Mouse (Mus musculus) embryonic facial prominence, embryonic 11.5 days (tissue): ENCODE results near the gene Scn11a. TPM values are rescaled to one million over a fixed set of nuclear protein-coding genes. Genes with fewer than 3 reads are reported as not detected.
A peak's percentile ranks its signal among the peaks of the same experiment; 100 is the strongest.

ENCODE experiments used
- ATAC-seq: fragments of 200-750 bp; cut with Nextera tagmentation; replicated peaks from 2 replicates; pipeline ENCODE4 v1.8.0; 2017; ENCODE audit warnings: low read depth; ENCODE audit not compliant: insufficient number of reproducible peaks, low FRiP score, low TSS enrichment
- DNase-seq: peaks from one replicate; pipeline ENCODE4 v3.0.0-alpha.2; 2015; ENCODE audit warnings: low spot score
- H3K27ac ChIP-seq: fragments of 300-500 bp; sonication (generic); replicated peaks from 2 replicates; pipeline ENCODE4 v1.5.1; 2014; ENCODE audit warnings: mild to moderate bottlenecking, low read depth, low read length, control low read depth
- H3K27me3 ChIP-seq: fragments of 300-500 bp; sonication (generic); 2 replicates; pipeline ENCODE4 v1.6.1; 2014; ENCODE audit warnings: mild to moderate bottlenecking, low read length, moderate library complexity, mixed read lengths; ENCODE audit not compliant: control insufficient read depth, insufficient read depth
- H3K36me3 ChIP-seq: fragments of 300-500 bp; sonication (generic); replicated peaks from 2 replicates; pipeline ENCODE4 v1.6.1; 2014; ENCODE audit warnings: low read depth, mild to moderate bottlenecking, low read length, moderate library complexity, mixed read lengths; ENCODE audit not compliant: control insufficient read depth, insufficient read depth
- H3K4me1 ChIP-seq: fragments of 300-500 bp; sonication (generic); 2 replicates; pipeline ENCODE4 v1.6.1; 2014; ENCODE audit warnings: low read length, mixed read lengths; ENCODE audit not compliant: control insufficient read depth, insufficient read depth
- H3K4me2 ChIP-seq: fragments of 300-500 bp; sonication (generic); 2 replicates; pipeline ENCODE4 v1.6.1; 2014; ENCODE audit warnings: low read depth, mild to moderate bottlenecking, control low read depth, low read length, moderate library complexity
- H3K4me3 ChIP-seq: fragments of 300-500 bp; sonication (generic); 2 replicates; pipeline ENCODE4 v1.5.1; 2014; ENCODE audit warnings: low read depth, low read length, control low read depth
- H3K9ac ChIP-seq: fragments of 300-500 bp; sonication (generic); replicated peaks from 2 replicates; pipeline ENCODE4 v1.6.1; 2014; ENCODE audit warnings: mild to moderate bottlenecking, control low read depth, low read length
- H3K9me3 ChIP-seq: fragments of 300-500 bp; sonication (generic); replicated peaks from 2 replicates; pipeline ENCODE4 v1.6.1; 2016; ENCODE audit warnings: mild to moderate bottlenecking, low read length, inconsistent platforms, mixed read lengths; ENCODE audit not compliant: control insufficient read depth
- whole genome bisulfite sequencing: fragments of 180-500 bp; shearing (Covaris S2); extraction: QIAGEN DNeasy Blood & Tissue Kit; methylation state at CpG from one replicate; pipeline ENCODE4 v1.1.7; 2014; 5-methylcytosine and 5-hydroxymethylcytosine counted together
- polyA plus RNA-seq: library from polyadenylated mRNA; unstranded; fragments of >200 nt; fragmentation: Nextera tagmentation; extraction: Ambion mirVana; gene quantifications from 2 replicates; pipeline ENCODE4 v1.2.1, GENCODE M21; 2014

The Scn11a gene
- polyA plus RNA-seq, 1 experiment from 2014 or later, result 0.11 TPM

DNA sequence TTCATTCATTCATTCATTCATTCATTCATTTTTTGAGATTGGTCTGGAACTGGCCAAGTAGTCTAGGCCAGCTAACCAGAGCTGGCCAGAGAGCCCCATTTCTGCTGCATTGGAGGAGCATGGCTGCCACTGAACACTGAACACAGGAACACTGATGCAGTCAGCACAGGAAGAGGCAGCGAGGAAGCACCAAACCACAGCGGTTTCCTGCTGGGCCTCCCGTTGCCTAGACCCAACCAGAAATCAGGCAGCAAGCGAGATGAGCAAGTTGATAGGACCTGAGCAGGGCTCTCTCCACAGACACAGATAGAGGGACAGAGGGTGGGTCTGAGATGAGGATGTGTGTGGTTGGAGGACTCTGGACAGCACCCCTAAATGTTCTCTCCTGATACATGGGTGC lies 81.4 kb downstream of the Scn11a start:
- Histone ChIP-seq H3K4me2 (no peak overlapping the region), H3K36me3 (no peaks in the 10 kb centered on the region), H3K27me3 (no peaks in the 10 kb centered on the region), H3K9me3 (0 out of 2 replicates have a peak, but pooled peaks cover 2% of the 10 kb centered on the region), H3K9ac (no peak overlapping the region), H3K4me3 (no peak overlapping the region), H3K27ac (no peak overlapping the region), H3K4me1 (no peaks in the 10 kb centered on the region)
- DNase-seq (no peak), ATAC-seq (no peak)
- 82% methylated on average over 4 of the region's 4 CpGs for WGBS

DNA sequence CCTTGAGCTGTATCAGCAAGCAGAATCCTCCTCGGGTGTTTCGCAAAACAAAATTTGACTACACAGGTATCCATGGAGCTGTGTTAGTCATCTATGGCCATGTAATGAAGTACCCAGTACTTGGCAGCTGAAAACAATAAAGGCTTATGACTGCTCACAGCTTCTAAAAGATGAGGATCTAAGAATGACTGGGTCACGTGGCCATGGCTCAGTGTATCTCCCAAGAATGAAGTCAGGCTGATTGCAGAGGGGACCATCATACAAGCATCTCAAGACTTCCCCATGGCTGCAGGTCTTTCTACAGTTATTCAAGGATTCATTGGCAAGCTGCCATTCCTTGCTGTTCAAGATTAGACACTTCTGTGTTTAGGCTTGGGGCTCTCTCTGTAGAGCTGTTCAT lies 81.9 kb downstream of the Scn11a start:
- Histone ChIP-seq H3K9me3 (0 out of 2 replicates have a peak, but pooled peaks cover 2% of the 10 kb centered on the region), H3K36me3 (no peaks in the 10 kb centered on the region), H3K9ac (no peak overlapping the region), H3K27me3 (no peaks in the 10 kb centered on the region), H3K27ac (no peak overlapping the region), H3K4me1 (no peaks in the 10 kb centered on the region), H3K4me2 (no peak overlapping the region), H3K4me3 (no peak overlapping the region)
- 94% methylated on average over 3 of the region's 3 CpGs for WGBS
- ATAC-seq, result no peak
- DNase-seq, result no peak

DNA sequence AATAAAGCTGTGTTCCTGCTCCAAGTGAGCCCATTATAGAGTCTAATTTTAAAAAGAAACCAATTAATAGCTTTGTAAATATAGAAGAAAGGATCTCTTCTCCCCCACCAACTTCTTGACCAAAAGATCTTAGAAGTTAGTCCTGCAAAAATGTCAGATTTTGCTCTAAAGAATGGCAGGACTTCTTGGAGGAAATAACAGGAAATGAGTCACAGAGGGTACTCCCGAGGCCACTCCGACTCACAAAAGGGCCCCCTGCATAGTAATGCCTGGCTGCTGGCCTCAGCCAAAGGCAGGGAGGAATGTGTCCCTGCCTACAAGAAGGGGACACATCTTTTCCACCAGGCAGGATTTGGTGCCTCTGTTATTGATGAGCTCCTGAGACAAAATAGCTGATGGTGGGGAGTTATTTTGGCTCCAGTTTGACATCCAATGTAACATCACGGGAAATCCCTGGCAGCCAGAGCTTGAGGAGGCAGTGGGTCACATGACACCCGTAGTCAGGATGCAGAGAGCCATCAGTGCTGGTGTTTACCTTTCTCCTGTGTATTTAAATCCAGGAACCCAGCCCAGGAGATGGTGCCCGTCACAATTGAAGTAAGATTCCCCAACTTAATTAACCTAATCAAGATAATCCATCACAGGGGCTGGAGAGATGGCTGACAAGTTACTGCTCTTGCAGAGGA lies 84.0 kb downstream of the Scn11a start:
- no peak for DNase-seq
- Histone ChIP-seq H3K9ac (no peak overlapping the region), H3K9me3 (no peaks in the 10 kb centered on the region), H3K4me2 (no peak overlapping the region), H3K4me3 (no peak overlapping the region), H3K27ac (no peak overlapping the region), H3K36me3 (no peaks in the 10 kb centered on the region), H3K4me1 (no peaks in the 10 kb centered on the region), H3K27me3 (no peaks in the 10 kb centered on the region)
- no peak for ATAC-seq
- WGBS, result 48% methylated on average over 5 of the region's 5 CpGs

DNA sequence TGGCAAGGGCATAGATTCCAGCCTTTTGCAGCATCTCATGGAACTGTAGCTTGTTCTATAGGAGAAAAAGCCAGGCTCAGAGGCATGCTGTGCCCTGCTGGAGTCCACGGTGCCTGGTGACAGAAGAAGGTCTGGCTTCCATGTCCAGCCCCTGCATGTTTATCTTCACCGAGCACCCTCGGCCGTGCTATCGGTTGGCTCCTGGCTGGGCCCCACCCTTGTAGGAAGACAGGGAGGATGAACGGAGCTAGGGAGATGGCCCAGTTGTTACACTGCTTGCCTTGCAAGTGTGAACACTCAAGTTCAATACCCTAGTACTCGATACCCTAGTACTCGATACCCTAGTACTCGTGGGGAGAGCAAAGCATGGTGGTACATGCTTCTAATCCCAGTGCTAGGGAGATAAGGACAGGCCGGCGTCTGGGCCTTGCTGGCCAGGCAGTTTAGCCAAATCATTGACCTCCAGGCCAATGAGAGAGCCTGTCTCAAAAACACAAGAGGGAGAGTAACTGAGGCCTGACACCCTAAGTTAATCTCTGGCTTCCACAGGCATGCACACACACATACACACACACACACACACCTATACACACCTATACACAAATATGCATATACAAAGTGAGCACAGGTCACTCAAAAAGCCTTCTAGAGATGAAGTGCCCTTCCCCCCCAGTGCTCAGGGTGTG lies 96.7 kb downstream of the Scn11a start:
- WGBS, result 86% methylated on average over 11 of the region's 11 CpGs
- no peak overlapping the region for H3K4me2 ChIP-seq
- no peak overlapping the region for H3K4me3 ChIP-seq
- DNase-seq (no peak), ATAC-seq (no peak)
- no peak overlapping the region for H3K27ac ChIP-seq
- no peaks in the 10 kb centered on the region for H3K27me3 ChIP-seq
- H3K9ac ChIP-seq, result no peak overlapping the region
- no peaks in the 10 kb centered on the region for H3K9me3 ChIP-seq
- no peaks in the 10 kb centered on the region for H3K4me1 ChIP-seq
- no peaks in the 10 kb centered on the region for H3K36me3 ChIP-seq

DNA sequence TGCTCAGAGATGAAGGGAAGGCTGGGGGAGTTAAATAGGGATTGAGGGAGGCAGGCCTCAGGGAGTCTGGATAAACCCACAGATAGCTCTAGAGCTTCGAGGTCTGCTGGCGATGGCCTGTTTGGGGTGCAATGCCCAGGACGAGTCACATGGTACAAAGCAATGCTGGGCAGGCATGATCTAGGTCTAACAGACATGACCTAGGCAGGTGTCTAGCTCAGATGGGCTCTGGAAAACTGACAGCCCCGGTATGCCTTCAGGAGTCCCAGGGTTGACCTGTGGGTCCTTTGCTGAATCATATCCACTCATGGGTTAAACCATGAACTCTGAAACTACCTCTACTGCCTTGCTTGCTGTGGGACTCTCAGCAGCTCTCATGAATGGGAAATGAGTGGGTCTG lies 98.3 kb downstream of the Scn11a start:
- DNase-seq (no peak), ATAC-seq (no peak)
- H3K4me1 ChIP-seq, result no peaks in the 10 kb centered on the region
- H3K36me3 ChIP-seq, result no peaks in the 10 kb centered on the region
- 90% methylated on average over 4 of the region's 4 CpGs for WGBS
- H3K9ac ChIP-seq, result no peak overlapping the region
- no peaks in the 10 kb centered on the region for H3K27me3 ChIP-seq
- H3K27ac ChIP-seq, result no peak overlapping the region
- H3K4me2 ChIP-seq, result no peak overlapping the region
- H3K9me3 ChIP-seq, result no peaks in the 10 kb centered on the region
- no peak overlapping the region for H3K4me3 ChIP-seq

DNA sequence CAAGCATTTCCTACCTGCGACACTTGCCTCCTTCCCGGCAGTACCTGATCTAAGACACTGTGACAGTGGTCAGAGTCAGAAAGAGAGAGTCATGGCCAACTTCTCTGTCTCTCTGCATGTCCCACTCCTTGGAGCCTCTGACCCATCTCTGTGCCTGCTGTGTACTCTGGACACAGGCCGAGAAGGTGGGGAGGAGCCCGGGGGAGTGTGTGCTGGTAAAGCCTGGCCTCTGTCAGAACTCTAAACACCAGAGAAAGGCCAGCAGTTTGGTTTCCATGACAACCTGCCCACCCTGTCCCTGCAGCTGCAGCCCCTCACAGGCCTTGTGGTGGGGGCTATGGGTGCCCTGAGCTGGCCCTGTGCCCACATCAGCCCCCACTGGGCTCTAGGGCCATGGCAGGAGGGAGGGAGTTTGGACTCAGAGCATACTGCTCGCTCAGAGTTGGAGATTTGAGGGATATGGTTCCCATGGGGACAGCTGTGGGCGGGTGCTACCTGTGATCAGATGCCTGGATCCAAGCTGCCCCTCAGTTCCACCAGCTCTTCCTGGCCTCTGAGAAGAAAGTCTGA lies 99.9 kb downstream of the Scn11a start:
- Histone ChIP-seq H3K9ac (no peak overlapping the region), H3K27me3 (no peaks in the 10 kb centered on the region), H3K4me2 (no peak overlapping the region), H3K4me1 (no peaks in the 10 kb centered on the region), H3K27ac (no peak overlapping the region), H3K36me3 (no peaks in the 10 kb centered on the region), H3K4me3 (no peak overlapping the region), H3K9me3 (no peaks in the 10 kb centered on the region)
- no peak for ATAC-seq
- WGBS, result 77% methylated on average over 6 of the region's 6 CpGs
- no peak for DNase-seq

DNA sequence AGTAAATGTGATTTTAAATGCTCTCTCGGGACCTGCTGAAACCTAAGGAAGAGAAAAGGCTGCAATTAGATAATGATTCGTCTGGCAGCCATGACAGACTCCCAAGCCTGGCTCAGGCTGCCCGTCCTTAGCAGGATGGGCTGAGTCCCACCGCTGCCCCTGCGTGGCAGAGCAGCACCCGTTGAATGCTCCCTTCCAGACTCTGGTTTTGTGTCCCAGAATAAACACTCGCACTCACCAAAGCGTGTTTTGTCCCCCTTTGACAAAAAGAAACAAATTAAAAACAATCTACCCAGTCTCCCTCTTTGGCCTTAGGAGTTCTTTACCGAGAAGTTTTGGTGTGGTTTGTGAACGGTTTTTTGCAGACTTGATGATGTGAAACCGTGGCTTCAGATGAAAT lies 106.0 kb downstream of the Scn11a start, which contains the start of gene Scn10a:
Gene Scn10a (minus strand): TSS at position 101 of the 400 bp plus-strand sequence.
- Histone ChIP-seq H3K36me3 (no peaks in the 10 kb centered on the region), H3K27me3 (no peaks in the 10 kb centered on the region), H3K4me3 (no peak within 1 kb of the TSS), H3K9me3 (no peaks in the 10 kb centered on the region), H3K9ac (no peak within 1 kb of the TSS), H3K4me1 (no peaks in the 10 kb centered on the region), H3K27ac (no peak within 1 kb of the TSS), H3K4me2 (no peak within 1 kb of the TSS)
- ATAC-seq (no peak), DNase-seq (no peak)
- WGBS, result 80% methylated on average over 11 of the region's 11 CpGs

DNA sequence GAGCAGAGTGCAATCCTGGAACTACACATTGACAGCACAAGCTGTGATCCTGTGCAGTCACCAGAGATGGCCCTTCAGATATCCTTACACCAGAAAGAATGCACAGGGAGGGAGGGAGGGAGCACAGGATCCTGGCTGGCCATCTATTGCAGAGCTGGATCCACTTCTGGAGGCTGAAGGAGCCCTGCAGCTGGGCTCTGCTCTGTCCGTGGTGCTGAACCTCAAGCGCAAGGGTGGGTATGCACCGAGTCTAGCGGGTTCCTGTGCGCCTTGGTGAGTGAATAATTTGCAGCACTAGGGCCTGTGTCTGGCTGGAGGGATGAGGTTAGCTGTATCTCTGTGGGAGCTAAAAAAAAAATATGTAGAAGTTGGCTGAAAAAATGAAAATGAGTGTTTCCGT lies 118.6 kb downstream of the Scn11a start:
- H3K27ac ChIP-seq, result no peak overlapping the region
- no peaks in the 10 kb centered on the region for H3K27me3 ChIP-seq
- H3K4me3 ChIP-seq, result no peak overlapping the region
- no peaks in the 10 kb centered on the region for H3K36me3 ChIP-seq
- no peaks in the 10 kb centered on the region for H3K4me1 ChIP-seq
- ATAC-seq, result no peak
- DNase-seq, result peak; percentile 93
- WGBS, result 12% methylated on average over 6 of the region's 6 CpGs
- no peak overlapping the region for H3K9ac ChIP-seq
- no peaks in the 10 kb centered on the region for H3K9me3 ChIP-seq
- H3K4me2 ChIP-seq, result no peak overlapping the region
